Mouse (Mus musculus) thymus, postnatal 0 days (tissue): ENCODE measurements around the gene Rbms1. TPM values are rescaled to one million over a fixed set of nuclear protein-coding genes. Genes with fewer than 3 reads are reported as not detected.

ENCODE experiments used
- DNase-seq: peaks from one replicate; pipeline ENCODE4 v3.0.0-alpha.2; 2015; ENCODE audit warnings: low spot score
- polyA plus RNA-seq: library from polyadenylated mRNA; unstranded; fragments of >200 nt; fragmentation: Nextera tagmentation; extraction: Ambion mirVana; gene quantifications from 2 replicates; pipeline ENCODE4 v1.2.1, GENCODE M21; 2015

The Rbms1 gene
- polyA plus RNA-seq, 1 experiment from 2014 or later = 76.9 TPM

GRCm38 (mm10) chr2:60715771-60716170, 247.2 kb downstream of the Rbms1 start:
- no peak for DNase-seq

DNA sequence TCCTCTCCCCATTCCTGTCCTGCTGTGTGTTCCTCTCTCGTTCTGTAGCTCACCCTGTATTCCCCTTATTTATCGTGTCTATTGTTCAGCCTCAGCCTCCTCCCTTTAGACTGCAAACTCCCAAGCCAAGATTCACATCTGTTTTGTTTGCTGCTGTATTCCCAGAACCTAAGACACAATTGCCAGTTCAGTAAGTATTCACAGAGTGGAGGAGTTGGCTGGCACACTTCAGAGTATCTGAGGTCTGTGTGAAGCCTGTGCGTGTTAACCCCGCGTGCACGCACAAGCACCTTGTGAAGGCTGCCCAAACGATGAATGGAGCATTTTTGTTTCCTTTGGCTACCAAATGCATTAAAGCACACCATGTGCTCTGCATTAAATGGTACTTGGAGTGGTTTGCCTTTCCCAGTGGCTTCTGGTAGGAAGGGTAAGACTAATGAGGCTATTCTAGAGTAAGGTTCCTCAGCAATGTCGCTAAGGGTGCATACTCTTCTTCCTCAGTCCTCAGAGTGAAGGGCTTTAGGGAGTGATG, 248.0 kb downstream of the Rbms1 start:
- no peak for DNase-seq

DNA sequence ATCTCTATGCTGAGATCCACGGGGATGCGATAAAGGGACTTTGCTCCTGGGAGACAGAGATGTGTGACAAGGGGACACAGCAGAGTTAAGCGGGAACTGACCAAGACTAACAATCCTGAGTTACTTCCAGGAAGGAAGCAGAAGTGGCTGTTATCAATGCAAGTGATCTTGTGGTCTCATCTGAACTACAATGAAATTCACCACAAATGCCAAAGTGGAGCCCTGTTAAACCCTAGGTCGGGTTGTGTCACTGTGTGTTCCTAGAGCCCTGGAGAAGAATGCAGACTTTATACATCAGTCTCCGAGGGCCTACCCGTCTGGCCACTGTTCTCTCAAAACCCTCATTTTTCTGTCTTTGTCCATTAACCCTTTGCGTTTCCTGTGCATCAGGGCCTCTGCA, 248.5 kb downstream of the Rbms1 start:
- peak; percentile 16 for DNase-seq

DNA sequence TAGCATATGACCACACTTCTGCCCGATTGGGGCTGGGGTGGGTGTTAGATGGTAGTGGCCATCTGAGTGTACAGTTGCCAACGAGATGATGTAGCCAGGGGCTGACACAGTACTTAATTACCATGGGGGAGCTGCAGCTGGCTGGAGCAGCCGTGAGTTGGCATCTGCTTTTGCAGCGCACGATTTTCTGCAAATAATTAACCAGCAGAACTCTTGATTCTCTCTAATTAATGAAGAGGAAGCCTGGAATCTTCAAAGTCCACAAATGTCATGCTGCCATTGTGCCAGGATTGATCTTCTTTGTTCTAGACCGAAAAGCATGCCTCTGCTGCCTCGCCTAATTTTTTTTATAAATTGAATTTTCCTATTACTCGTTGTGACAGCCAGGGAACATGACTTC, 249.1 kb downstream of the Rbms1 start:
- no peak for DNase-seq

DNA sequence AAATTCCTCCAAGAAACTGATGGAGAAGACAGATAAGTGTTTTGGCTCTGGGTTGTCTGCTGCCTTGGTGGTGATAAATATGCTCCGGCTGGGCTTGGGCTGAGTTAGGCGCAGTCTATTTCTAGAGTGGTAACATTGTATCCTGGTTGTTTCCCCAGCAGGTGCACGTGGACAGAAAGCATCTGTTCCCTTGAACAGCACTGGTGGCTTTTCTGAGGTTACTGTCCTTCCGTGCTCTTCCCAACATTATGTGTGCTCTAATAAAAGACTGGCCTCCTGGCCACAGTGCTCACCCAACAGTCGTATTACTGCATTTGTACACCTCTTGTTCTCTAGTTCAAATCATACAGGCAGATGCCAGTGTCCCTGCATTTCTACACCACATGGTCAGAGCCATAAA, 250.1 kb downstream of the Rbms1 start:
- DNase-seq = no peak

GRCm38 (mm10) chr2:60712483-60712882, 250.5 kb downstream of the Rbms1 start:
- DNase-seq = no peak

DNA sequence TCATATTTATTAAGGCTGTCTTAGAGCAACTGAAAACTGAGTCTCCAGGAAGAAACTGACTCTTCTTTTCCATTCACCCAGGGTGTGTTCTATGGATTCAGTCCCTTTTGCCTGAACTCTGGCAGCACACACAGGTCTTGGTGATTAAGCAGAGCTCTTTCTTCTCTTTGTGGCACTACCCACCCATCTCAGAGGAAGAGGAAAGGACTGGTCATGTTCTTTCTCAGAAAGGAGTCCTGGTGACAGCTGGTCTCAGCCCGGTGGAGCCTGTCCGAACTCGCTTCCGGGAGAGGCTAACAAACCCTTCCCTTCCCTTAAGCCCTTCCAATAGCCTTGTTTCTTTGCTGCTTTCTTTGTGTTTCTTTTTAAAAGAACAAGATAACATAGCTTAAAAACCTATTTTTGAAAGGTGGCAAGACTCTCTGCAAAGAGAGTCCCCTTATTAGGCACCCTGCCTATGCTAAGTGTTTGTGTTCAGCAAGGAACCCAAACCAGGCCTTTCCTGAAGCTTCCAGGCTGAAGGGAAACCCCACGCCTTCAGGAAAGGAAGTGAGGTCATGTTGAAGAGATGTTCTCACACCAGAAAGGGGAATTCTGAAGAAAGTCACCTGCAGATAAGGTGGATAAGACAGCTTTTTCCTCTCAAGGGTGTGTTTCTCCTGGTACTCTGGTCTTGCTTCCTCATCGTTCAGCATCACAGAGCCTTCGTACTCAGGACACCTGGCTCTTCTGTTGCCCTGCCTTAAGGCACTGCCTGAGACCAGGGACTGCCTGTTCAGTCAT, 251.7 kb downstream of the Rbms1 start:
- DNase-seq = no peak

DNA sequence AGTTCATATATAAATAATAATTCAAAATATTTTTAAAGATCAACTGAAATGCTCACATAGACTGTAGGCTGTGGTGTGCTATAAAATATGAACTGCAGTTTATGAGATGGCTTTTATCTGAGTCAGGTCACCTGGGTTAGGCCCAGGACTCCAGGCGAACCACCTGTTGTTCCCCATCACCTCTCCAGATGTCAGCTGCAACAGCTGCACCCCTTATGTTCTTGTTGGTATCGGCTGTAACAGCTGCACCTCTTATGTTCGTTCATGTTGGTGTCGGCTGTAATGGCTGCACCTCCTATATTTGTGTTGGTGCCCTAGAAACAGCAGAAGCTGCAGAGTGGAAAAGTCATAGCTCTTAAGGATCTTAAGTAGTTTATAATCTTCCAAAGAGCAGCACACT, 252.7 kb downstream of the Rbms1 start:
- DNase-seq = no peak

- DNase-seq = no peak
Observed at GRCm38 (mm10) chr2:60708671-60709070, 254.3 kb downstream of the Rbms1 start.

- no peak for DNase-seq
Observed at GRCm38 (mm10) chr2:60706866-60707265, 256.1 kb downstream of the Rbms1 start.

- DNase-seq = no peak
Observed at GRCm38 (mm10) chr2:60705426-60705825, 257.6 kb downstream of the Rbms1 start.

DNA sequence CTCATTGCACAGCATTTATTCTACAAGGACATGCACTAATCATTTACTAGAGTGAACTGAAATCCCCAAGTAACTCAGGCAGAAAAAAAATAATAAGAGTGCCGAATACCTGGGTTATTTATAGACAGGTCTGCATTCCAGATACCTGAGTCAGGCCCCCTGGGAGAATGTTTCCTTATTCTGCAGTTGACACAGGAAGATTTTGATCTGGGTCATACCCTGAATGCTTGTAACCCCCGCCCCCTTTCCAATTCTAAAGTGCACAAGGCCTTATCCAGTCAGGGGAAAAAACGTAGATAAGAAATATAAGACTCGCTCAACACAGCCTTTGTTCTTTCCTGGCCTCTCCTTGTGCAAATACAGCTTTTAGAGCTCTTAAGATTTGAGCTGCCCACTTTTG, 259.7 kb downstream of the Rbms1 start:
- no peak for DNase-seq

DNA sequence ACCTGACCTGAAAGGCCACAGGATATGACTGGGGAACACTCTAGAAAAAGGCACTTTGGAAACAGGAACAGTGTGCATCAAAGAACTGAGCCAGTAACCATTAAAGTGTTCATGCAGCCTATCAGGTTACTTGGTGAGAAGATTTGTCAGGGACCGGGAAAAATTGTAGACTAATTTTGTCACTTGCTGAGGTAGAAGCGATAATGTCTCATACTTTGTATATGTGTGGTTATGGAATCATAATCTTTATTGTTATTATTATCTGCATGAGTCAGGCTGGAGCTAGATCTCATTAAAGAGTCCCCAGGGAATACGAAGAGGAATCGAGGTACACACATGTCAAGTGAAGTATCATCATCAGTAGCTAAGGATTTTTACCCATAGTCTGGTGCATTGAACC, 262.0 kb downstream of the Rbms1 start:
- DNase-seq = no peak

Other genes with a start within 250 kb of the Rbms1 start
- gene Itgb6, start 240.5 kb downstream of the Rbms1 start, polyA plus RNA-seq = 0.08 and 0.12 TPM in 2 replicates